Mouse (Mus musculus) CD4-positive, CD25-positive, alpha-beta regulatory T cell (primary cell): ENCODE data around the gene Med4. TPM values are rescaled to one million over a fixed set of nuclear protein-coding genes. Genes with fewer than 3 reads are reported as not detected.

Source experiments
- polyA plus RNA-seq: library from polyadenylated mRNA; unstranded; fragments of 100-300 nt; shearing (Covaris generic); gene quantifications from one replicate; pipeline ENCODE4 v1.2.1, GENCODE M21; 2017

The Med4 gene
- polyA plus RNA-seq, result 67.9 TPM

DNA sequence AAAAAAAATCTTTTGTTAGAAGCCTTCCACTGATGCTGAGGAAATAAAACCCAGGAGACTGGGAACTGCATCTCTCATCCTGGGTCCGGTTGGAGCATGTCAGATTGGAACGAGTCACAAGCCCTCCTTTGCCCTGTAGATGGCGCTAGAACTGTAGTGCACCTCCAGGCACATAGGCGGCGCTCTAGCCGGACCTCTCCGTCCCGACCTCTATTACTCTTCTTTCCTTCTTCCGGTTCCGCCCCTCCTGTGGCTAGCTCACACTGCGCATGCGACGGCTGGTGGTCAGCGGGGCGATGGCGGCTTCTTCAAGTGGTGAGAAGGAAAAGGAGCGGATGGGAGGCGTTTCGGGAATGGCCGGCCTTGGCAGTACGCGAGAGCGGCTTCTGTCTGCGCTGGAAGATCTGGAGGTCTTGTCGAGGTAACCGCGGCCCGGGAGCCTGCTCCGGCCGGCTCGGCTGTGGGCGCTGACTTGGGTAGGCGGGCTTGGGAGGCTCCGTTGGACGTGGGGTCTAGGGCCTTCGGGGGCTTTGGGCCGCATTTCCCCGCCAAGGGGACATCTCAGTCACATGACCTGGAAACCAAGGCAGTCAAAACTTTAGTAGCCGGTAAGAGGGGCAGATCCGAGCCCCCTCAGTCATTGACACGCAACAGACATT, at the start of gene Med4:
TSS of gene Med4 (plus strand) at position 261 of the 659 bp plus-strand sequence.

DNA sequence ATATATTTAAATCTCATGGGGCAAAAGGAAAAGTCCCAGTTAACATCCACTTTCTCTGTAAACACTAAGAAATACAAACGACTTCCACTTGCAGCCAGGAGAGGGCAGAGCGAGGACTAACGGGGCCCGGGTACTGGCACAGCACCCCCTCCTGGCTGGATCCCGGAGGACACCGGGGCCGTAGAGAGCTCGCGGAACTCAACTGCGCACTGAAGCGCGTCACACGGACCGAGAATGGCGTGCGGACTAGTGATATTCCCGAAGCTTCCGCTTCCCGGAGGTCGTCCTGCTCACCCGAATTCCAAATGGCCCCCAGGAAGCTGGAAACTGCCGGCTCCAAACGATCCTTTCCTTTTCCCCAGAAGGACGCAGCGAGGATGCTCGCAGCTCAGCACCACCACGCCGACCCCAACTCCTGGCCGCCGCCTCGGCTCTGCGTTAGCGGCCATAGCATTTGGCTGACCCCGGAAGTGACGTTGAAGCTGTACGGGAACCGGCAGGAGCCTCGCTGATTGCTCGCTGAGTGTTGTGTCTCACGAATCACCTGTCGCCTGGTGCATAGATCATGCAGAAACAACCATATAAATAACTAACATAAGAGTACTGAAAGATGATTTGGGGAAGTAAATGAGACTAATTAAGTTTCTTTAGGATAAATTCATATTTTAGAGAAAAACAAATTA, 15.1 kb downstream of the Med4 start, which contains the start of gene Sucla2:
TSS of gene Sucla2 (plus strand) at position 554 of the 683 bp plus-strand sequence.

DNA sequence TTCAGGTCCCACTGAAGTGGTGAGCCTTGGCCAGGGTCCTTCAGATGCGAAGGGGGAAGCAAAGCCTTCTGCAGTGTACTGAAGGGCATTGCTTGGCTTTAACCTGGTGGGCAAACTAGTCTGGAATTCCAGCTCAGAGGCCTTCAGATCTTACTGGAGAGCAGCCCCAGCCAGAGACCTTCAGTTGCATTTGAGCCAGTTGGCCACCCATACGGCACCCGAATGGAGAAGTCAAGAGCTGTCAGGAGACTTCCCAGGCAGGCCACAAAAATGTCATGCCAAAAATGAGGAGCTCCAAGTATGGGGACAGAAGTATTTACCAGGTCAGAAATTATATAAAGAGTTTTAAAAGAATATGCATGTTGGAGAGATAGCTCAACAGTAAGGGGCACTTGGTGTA, 38.2 kb downstream of the Med4 start, which contains the start of gene Nudt15:
TSS of gene Nudt15 (minus strand) at position 192 of the 400 bp plus-strand sequence.

Other genes starting within 250 kb of the Med4 start
- 110 TPM for gene Rb1, start 184.2 kb upstream of the Med4 start, polyA plus RNA-seq
- gene Itm2b, start 124.7 kb upstream of the Med4 start, polyA plus RNA-seq, result 1,814 TPM
- 73.7 TPM for gene Sucla2, start 15.3 kb downstream of the Med4 start, polyA plus RNA-seq
- gene Nudt15, start 38.2 kb downstream of the Med4 start, polyA plus RNA-seq, result 4.8 TPM
- gene Gm21750, start 151.2 kb downstream of the Med4 start, polyA plus RNA-seq, result not detected